Mouse (Mus musculus): ENCODE results near the gene Btf3. TPM values are rescaled to one million over a fixed set of nuclear protein-coding genes. Genes with fewer than 3 reads are reported as not detected.
A peak's percentile ranks its signal among the peaks of the same experiment; 100 is the strongest.

The Btf3 gene
- polyA plus RNA-seq, 1 experiment from 2014 or later, result 652 TPM

DNA sequence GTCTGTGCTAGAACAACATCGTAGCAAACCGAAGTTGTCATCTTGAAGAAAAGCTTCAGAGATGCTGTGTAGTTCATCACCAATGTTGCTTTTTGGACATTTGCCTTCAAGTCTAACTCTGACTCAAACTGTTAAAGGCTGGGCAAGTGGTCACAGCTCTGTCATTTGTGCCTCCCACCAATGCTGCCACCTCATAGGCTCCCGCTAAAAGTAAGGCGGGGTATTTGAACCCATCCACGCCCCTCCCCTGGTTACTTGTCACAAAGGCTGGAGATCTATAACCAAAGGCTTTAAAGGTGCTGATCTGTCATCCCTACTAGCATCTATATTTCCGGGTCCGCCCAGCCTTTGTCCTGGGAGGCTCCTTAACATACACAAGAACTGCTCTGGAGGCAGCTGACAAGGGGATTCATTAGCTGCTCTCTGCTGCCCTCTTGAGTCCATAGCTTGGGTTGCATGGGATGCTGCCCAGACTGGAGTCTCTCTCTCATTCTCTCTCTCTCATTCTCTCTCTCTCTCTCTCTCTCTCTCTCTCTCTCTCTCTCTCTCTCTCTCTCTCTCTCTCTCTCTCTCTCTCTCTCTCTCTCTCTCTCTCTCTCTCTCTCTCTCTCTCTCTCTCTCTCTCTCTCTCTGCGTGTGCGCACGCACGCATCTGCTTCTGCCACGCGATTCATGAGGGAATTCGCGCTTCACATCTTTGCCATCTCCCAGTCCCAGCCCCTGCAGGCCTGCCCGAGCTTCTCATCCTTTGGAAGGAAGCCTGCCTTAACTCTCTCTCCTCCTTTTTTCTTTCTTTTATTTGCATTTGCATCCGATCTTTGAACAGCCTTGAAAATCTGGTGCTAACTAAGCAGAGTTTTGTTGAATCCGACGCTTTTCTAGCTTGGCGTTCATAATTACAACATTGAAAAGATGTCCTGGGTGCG, 17.7 kb downstream of the Btf3 start:
- H3K9ac ChIP-seq, result no peak overlapping the region
- H3K27ac ChIP-seq, result no peak overlapping the region
- peak; percentile 73 for ATAC-seq (ENCODE audit: borderline replicate concordance, extremely low read depth, low FRiP score, low TSS enrichment)
- H3K4me1 ChIP-seq, result no peaks in the 10 kb centered on the region
- no peak overlapping the region; the same call in 1 of the 2 replicates for H3K4me3 ChIP-seq
- H3K4me2 ChIP-seq, result peak overlapping the region; percentile 41
- no peaks in the 10 kb centered on the region for H3K36me3 ChIP-seq
- no peaks in the 10 kb centered on the region for H3K9me3 ChIP-seq
- no peaks in the 10 kb centered on the region for H3K27me3 ChIP-seq
- WGBS, result 48% methylated on average over 21 of the region's 21 CpGs

DNA sequence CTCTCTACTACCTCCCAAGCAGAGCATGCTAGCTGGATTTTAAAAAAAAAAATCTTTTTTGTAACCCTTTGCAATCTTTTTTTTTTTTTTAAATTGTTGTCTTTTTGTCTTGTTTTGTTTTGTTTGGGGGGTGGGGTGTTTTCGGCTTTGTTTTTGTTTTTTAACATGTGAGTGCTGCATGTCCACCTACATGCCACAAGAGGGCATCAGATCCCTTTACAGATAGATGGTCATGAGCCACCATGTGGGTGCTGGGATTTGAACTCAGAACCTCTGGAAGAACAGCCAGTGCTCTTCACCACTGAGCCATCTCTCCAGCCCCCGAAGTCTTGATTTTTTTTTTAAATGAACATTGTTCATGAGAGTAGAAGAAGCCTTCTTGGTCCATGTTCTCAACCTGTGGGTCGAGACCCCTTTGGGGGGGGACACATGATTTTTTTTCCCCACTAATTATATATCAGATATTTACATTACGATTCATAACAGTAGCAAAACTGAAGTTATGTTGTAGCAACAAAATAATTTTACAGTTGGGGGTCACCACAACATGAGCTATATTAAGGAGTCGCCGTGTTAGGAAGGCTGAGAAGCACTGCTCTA, 18.8 kb downstream of the Btf3 start:
- no peak for ATAC-seq (ENCODE audit: borderline replicate concordance, extremely low read depth, low FRiP score, low TSS enrichment)
- WGBS, result 94% methylated on average over 6 of the region's 6 CpGs

DNA sequence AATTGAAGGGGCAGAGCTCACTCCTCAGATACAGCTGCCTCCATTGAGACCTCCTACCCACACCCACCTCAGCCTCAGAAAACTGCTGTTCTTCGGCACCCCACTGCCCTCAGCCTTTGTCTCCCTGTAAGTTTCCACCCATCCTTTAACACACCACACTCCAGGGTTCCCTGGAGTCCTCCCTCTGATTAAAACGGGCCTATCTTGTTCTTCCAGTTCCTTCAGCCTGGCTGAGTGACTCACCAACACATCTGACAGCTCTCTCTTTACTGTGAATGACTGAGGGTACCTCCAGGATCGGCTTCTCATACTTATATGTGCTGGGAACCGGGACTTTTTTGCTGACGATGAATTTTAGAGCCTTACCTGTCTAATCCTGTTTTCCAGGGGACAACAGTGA, 20.7 kb downstream of the Btf3 start:
- no peak for ATAC-seq (ENCODE audit: borderline replicate concordance, extremely low read depth, low FRiP score, low TSS enrichment)

More for the DNA sequence above, 18.8 kb downstream of the Btf3 start:
- Histone ChIP-seq H3K4me1 (no peaks in the 10 kb centered on the region), H3K36me3 (no peaks in the 10 kb centered on the region), H3K4me3 (no peak overlapping the region), H3K9ac (no peak overlapping the region), H3K27ac (no peak overlapping the region), H3K27me3 (no peaks in the 10 kb centered on the region), H3K4me2 (no peak overlapping the region), H3K9me3 (no peaks in the 10 kb centered on the region)

DNA sequence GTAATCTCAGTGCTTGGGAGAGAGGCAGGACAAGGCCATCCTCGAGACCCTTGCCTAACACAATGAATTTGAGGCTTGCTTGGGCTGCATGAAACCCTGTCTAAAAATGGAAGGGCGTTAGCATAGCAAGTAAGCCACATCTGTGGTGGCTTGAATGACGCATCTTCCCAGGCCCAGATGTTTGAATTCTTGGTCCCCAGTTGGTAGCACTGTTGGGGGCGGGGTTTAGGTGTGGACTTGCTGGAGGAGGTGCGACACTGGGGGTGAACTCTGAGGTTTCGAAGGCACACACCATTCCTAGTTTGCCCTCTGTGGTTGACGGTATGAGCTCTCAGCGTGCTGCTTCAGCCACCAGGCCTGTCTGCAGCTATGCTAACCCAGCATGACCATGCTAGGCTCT, 25.1 kb downstream of the Btf3 start:
- ATAC-seq (ENCODE audit: borderline replicate concordance, extremely low read depth, low FRiP score, low TSS enrichment), result no peak
- H3K9me3 ChIP-seq, result no peaks in the 10 kb centered on the region
- H3K9ac ChIP-seq, result no peak overlapping the region
- no peak overlapping the region for H3K4me2 ChIP-seq
- no peak overlapping the region for H3K27ac ChIP-seq
- WGBS, result 73% methylated on average over 8 of the region's 8 CpGs
- H3K4me1 ChIP-seq, result no peaks in the 10 kb centered on the region
- no peaks in the 10 kb centered on the region for H3K36me3 ChIP-seq
- H3K27me3 ChIP-seq, result no peaks in the 10 kb centered on the region
- H3K4me3 ChIP-seq, result no peak overlapping the region

More for the DNA sequence above, 20.7 kb downstream of the Btf3 start:
- Histone ChIP-seq H3K27ac (no peak overlapping the region), H3K9me3 (no peaks in the 10 kb centered on the region), H3K4me2 (no peak overlapping the region), H3K4me3 (no peak overlapping the region), H3K36me3 (no peaks in the 10 kb centered on the region), H3K27me3 (no peaks in the 10 kb centered on the region), H3K9ac (no peak overlapping the region), H3K4me1 (no peaks in the 10 kb centered on the region)
- WGBS, result 36% methylated on average over 5 of the region's 5 CpGs

DNA sequence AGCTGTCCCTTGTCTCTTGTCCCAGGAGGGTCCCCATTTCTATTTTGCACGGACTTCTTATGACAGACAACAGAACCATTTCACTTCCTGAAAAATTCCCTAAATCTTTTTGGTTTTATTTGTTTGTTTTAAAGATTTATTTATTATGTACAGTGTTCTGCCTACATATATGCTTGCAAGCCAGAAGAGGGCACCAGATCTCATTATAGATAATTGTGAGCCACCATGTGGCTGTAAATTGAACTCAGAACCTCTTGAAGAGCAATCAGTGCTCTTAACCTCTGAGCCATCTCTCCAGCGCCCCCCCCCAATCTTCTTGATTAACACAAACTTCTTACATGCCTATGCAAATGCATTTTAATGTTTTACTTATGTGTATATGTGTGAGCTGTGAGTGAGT, 26.1 kb downstream of the Btf3 start:
- Histone ChIP-seq H3K27ac (no peak overlapping the region), H3K9me3 (no peaks in the 10 kb centered on the region), H3K4me1 (no peaks in the 10 kb centered on the region), H3K36me3 (no peaks in the 10 kb centered on the region), H3K9ac (no peak overlapping the region), H3K4me2 (no peak overlapping the region), H3K27me3 (no peaks in the 10 kb centered on the region), H3K4me3 (no peak overlapping the region)
- WGBS, result 19% methylated on average over 2 of the region's 2 CpGs
- ATAC-seq (ENCODE audit: borderline replicate concordance, extremely low read depth, low FRiP score, low TSS enrichment), result no peak

DNA sequence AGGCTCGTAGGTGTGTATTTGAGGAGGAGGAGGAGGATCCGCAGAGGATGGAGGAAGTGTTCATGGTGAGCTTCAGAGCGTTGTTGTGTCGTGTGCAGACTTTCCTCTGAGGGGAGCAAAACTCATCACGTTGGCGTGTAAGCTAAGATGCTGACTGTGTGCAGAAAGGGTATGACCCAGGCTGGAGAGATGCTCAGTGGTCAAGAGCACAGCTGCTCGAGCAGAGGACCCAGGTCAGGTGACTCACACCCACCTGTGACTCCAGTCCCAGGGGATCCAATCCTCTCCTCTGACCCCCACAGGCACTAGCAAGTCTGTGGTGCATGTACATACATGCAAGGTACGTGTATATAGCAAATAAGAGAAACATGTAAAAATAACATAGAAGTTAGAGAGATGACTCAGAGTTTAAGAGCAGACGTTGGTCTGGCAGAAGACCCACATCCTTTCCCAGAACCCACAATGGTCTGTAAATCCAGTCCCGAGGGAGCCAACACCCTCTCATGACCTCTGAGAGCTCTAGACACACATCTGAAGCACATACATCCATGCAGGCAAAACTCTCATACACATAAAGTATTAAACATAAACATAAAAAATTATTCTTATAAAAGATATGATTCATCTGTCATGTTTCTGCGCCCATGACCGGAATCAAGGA, 35.7 kb downstream of the Btf3 start:
- H3K36me3 ChIP-seq, result no peaks in the 10 kb centered on the region
- no peak overlapping the region for H3K9ac ChIP-seq
- H3K4me1 ChIP-seq, result no peaks in the 10 kb centered on the region
- H3K27me3 ChIP-seq, result no peaks in the 10 kb centered on the region
- no peak overlapping the region for H3K4me3 ChIP-seq
- no peak overlapping the region for H3K27ac ChIP-seq
- 68% methylated on average over 12 of the region's 12 CpGs for WGBS
- ATAC-seq (ENCODE audit: borderline replicate concordance, extremely low read depth, low FRiP score, low TSS enrichment), result no peak
- no peaks in the 10 kb centered on the region for H3K9me3 ChIP-seq
- no peak overlapping the region for H3K4me2 ChIP-seq

DNA sequence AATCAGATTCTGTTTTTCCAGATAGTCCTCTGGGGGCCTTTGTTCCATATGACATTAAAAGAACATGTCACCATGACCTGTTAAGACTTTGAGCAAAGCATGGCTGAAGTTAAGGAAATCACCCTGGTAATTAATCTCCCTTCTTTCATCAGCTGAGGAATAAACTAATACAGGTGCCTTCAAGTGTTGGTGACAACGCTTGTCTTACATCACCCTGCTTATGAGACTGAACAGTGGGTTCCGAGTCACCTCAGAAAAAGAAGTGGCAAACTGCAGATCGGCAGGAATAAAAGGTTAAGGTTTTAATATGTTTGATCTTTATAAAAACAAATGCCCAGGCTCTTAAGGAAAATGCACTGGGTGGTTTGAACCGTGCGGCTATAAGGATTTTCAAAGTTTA, 37.1 kb downstream of the Btf3 start, which contains the start of gene Gm21976:
Gm21976 (plus strand) TSS at position 202 of the 400 bp plus-strand sequence.
- no peak within 1 kb of the TSS for H3K4me2 ChIP-seq
- no peaks in the 10 kb centered on the region for H3K27me3 ChIP-seq
- 71% methylated on average over 5 of the region's 5 CpGs for WGBS
- no peak within 1 kb of the TSS for H3K27ac ChIP-seq
- peaks cover 5% of the 10 kb centered on the region; the same call in 1 of the 2 replicates for H3K36me3 ChIP-seq
- no peak within 1 kb of the TSS for H3K9ac ChIP-seq
- H3K4me1 ChIP-seq, result no peaks in the 10 kb centered on the region
- H3K4me3 ChIP-seq, result no peak within 1 kb of the TSS
- ATAC-seq (ENCODE audit: borderline replicate concordance, extremely low read depth, low FRiP score, low TSS enrichment), result no peak
- no peaks in the 10 kb centered on the region for H3K9me3 ChIP-seq

DNA sequence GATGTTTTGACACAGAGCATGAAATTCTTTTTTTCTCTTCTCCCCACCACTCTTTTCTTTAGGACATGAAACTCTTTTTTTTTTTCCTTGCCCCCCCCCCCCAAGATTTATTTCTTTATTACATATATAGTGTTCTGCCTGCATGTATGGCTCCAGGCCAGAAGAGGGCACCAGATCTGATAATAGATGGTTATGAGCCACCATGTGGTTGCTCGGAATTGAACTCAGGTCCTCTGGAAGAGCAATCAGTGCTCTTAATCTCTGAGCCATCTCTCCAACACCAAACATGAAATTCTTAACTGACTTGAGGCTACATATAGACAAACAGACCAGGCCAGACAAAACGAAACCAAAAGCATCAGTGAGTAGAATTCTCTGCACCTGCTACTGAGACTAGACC, 39.3 kb downstream of the Btf3 start:
- Histone ChIP-seq H3K9me3 (no peaks in the 10 kb centered on the region), H3K4me3 (no peak overlapping the region), H3K9ac (no peak overlapping the region), H3K27me3 (no peaks in the 10 kb centered on the region), H3K27ac (no peak overlapping the region), H3K4me2 (no peak overlapping the region), H3K4me1 (no peaks in the 10 kb centered on the region), H3K36me3 (peaks cover 24% of the 10 kb centered on the region)
- 74% methylated on average over 2 of the region's 2 CpGs for WGBS
- no peak for ATAC-seq (ENCODE audit: borderline replicate concordance, extremely low read depth, low FRiP score, low TSS enrichment)

DNA sequence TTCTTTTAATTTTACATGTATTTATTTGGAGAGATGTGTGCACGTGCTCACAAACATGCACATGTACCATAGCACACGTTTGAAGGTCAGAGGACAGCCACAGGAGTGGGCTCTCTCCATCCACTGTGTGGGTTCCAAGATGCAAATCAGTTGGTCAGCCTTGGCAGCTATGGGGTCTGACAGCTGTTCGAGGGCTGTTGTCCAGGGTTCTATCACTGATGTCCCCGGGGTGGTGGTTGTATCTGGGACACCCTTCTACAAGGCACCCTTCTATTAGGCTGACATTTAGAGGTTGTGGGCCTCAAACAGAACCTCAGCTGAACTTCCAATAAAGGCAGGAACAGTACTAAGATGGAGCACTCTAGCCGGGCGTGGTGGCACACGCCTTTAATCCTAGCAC, 40.6 kb downstream of the Btf3 start:
- ATAC-seq (ENCODE audit: borderline replicate concordance, extremely low read depth, low FRiP score, low TSS enrichment), result no peak
- H3K36me3 ChIP-seq, result peaks cover 35% of the 10 kb centered on the region

DNA sequence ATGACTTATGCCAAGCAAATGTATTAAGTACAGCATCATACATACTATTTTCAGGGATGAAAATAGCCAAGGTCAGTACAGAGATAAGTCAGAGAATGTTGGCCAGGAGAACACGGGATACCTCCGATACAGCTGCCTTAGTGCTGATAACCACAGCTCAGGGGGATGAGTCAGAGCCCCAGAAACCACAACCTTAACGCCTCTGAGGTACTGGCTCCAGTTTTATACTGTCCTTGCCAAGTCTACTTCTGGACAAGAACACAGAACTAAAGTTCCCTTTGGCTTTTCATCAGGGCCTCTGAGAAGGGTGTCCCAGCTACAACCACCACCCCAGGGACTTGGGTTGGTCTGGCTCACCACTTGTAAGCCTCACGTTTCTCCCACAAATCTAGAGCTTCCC, 41.2 kb downstream of the Btf3 start:
- Histone ChIP-seq H3K27me3 (no peaks in the 10 kb centered on the region), H3K4me2 (no peak overlapping the region), H3K9me3 (no peaks in the 10 kb centered on the region), H3K4me1 (no peaks in the 10 kb centered on the region), H3K9ac (no peak overlapping the region), H3K27ac (no peak overlapping the region), H3K4me3 (no peak overlapping the region), H3K36me3 (peaks cover 41% of the 10 kb centered on the region)
- no peak for ATAC-seq (ENCODE audit: borderline replicate concordance, extremely low read depth, low FRiP score, low TSS enrichment)
- WGBS, result 71% methylated on average over 4 of the region's 4 CpGs

More for the DNA sequence above, 40.6 kb downstream of the Btf3 start:
- no peak overlapping the region for H3K4me3 ChIP-seq
- no peak overlapping the region for H3K4me2 ChIP-seq
- WGBS, result 87% methylated on average over 7 of the region's 7 CpGs
- no peak overlapping the region for H3K9ac ChIP-seq
- H3K4me1 ChIP-seq, result no peaks in the 10 kb centered on the region
- no peaks in the 10 kb centered on the region for H3K27me3 ChIP-seq
- H3K27ac ChIP-seq, result no peak overlapping the region
- H3K9me3 ChIP-seq, result no peaks in the 10 kb centered on the region

DNA sequence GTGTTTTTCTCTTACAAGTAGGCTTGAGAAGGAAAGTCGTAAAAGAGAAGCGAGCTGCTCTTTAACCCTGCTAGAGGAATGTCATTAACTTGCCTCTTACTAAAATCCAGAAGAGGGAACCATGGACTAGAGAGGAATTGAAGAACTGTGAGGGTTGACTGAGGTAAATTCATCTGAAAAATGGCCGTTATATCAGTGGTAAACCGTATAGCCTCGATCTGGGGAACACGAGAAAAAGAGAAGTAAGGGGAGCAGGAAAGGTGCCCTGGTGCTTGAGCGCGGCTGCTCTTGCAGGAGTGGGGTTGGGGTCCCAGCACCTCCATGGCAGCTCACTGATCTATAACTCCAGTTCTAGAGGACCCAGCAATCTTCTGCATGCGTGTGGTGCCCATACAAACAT, 42.8 kb downstream of the Btf3 start:
- Histone ChIP-seq H3K9me3 (no peaks in the 10 kb centered on the region), H3K4me3 (no peak overlapping the region), H3K9ac (no peak overlapping the region), H3K4me1 (no peaks in the 10 kb centered on the region), H3K27me3 (no peaks in the 10 kb centered on the region), H3K36me3 (peaks cover 46% of the 10 kb centered on the region), H3K27ac (no peak overlapping the region), H3K4me2 (no peak overlapping the region)
- no peak for ATAC-seq (ENCODE audit: borderline replicate concordance, extremely low read depth, low FRiP score, low TSS enrichment)
- 91% methylated on average over 9 of the region's 9 CpGs for WGBS

DNA sequence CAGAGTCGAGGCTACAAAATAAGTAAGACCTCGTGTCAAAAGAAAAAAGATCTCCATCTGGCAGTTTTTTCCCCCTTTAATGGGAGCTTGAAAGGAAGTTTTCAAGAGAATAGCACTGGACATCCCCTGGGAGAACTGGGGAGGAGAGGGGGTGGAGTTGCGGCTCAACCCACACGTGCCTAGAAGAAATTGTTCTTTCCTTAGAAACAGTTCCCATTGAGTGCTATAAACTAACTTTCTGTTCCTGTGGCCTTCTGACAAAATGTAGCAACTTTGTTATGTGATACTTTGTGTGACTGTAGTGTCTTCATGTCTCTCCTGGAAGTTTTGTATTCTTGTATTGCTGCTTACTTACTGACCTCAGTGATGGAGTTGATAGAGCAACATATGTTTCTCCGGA, 52.7 kb downstream of the Btf3 start:
- Histone ChIP-seq H3K4me1 (peaks cover 16% of the 10 kb centered on the region), H3K36me3 (peaks cover 20% of the 10 kb centered on the region; the same call in 1 of the 2 replicates), H3K27me3 (no peaks in the 10 kb centered on the region), H3K4me2 (peak overlapping the region; percentile 79), H3K9me3 (no peaks in the 10 kb centered on the region), H3K9ac (peak overlapping the region; percentile 80), H3K4me3 (peak overlapping the region; percentile 66), H3K27ac (no peak overlapping the region)
- WGBS, result 27% methylated on average over 5 of the region's 5 CpGs
- ATAC-seq (ENCODE audit: borderline replicate concordance, extremely low read depth, low FRiP score, low TSS enrichment), result no peak

Data from lung, embryonic 15.5 days (tissue).